Mouse (Mus musculus): ENCODE measurements around the gene Fbxo11.
"Not testable (repeated sequence)": the region's sequence is repeated elsewhere in the genome, so short reads cannot be mapped to it uniquely, and the experiment has no call there.

DNA sequence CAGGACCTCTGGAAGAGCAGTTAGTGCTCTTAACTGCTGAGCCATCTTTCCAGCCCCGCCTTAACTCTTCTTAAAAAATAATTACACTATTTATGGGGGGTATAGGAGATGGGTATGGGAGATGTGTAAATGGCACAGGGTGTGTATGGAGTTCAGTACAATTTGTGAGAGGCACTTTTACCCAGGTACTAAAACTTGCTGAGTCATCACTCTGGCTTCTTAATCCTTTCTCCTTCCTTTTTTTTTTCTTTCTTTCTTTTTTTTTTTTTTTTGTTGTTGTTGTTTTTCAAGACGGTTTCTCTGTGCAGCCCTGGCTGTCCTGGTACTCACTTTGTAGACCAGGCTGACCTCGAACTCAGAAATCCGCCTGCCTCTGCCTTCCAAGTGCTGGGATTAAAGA lies 88.2 kb downstream of the Fbxo11 start:
- not testable (repeated sequence) for TF ChIP-seq GATA1, TAL1 (IDR thresholded peaks at IDR 0.05; ENCODE audit: low read length)

Data from erythroblast, embryonic 14.5 days (primary cell).